Mouse (Mus musculus): ENCODE measurements around the gene Stn1. TPM values are rescaled to one million over a fixed set of nuclear protein-coding genes. Genes with fewer than 3 reads are reported as not detected.

The Stn1 gene
- polyA plus RNA-seq, 1 experiment from 2014 or later: 52.7 TPM

DNA sequence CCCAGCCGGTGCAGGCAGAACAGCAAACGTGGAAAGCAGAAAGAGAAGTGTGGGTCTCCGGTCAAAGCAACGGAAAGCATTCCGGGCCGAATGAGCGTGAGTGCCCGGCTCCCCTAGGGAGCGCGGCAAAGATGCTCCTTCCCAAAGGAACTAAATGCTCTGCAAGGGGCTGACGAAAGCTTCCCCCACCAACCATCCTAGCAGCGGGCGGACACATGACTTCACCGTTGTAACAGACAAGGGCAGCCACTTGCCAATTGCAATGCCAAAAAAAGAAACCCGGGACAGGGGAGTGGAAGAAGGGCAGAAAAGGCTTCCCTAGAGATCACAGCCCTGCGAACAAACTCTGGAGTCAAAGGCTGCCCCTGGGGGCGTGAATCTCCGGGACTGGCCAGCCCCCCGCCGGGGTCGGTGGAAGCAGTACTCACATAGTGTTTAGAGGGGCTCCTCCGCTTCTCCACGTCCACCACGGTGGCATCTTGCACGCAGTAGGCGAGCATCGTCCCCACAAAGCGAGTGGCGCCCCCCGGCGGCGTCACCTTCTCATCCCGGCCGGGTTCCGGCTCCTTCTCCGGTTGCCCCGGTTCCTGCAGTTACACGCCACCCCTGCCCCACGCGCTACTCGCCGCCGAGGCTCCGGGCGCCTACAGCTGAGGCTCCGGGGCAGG, 73.5 kb downstream of the Stn1 start:
- Histone ChIP-seq H3K27me3 (replicated peaks) (no peaks in the 10 kb centered on the region), H3K27ac (peak overlapping the region; percentile 93), H3K36me3 (no peaks in the 10 kb centered on the region), H3K9me3 (no peaks in the 10 kb centered on the region), H3K4me3 (replicated peaks) (peak overlapping the region; percentile 83), H3K4me2 (peak overlapping the region; percentile 90), H3K4me1 (peaks cover 26% of the 10 kb centered on the region), H3K9ac (peak overlapping the region; percentile 88)
- peak; percentile 67 for ATAC-seq (ENCODE audit: insufficient read depth, low FRiP score, low read depth)
- WGBS: 0% methylated on average over 46 of the region's 46 CpGs

DNA sequence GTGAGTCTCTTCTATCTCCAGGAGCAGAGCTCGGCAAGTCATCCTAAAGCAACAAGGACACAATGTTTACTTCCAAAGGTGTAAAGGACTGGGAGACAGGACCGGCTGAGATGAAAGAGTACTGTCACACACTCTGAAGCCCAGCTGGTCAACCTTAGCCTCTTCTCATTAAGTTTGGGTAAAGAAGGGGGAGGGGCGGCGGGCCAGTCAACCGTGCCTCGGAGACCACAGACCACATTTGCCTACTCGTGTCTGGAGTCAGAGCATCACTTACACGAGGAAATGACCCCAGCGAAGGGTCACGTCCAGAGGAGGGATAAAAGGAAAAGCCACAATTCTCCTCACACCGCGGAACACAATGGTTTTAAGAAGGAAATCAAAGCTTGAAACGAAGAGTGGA, 74.1 kb downstream of the Stn1 start:
- Histone ChIP-seq H3K36me3 (no peaks in the 10 kb centered on the region), H3K27me3 (replicated peaks) (no peaks in the 10 kb centered on the region), H3K4me2 (peak overlapping the region; percentile 90), H3K9me3 (no peaks in the 10 kb centered on the region), H3K4me1 (peaks cover 31% of the 10 kb centered on the region), H3K27ac (0 out of 2 replicates have a peak overlapping the region, but pooled peaks have one; percentile 93), H3K4me3 (replicated peaks) (peak overlapping the region; percentile 83), H3K9ac (peak overlapping the region; percentile 88)
- ATAC-seq (ENCODE audit: insufficient read depth, low FRiP score, low read depth): no peak
- WGBS: 2% methylated on average over 13 of the region's 13 CpGs

DNA sequence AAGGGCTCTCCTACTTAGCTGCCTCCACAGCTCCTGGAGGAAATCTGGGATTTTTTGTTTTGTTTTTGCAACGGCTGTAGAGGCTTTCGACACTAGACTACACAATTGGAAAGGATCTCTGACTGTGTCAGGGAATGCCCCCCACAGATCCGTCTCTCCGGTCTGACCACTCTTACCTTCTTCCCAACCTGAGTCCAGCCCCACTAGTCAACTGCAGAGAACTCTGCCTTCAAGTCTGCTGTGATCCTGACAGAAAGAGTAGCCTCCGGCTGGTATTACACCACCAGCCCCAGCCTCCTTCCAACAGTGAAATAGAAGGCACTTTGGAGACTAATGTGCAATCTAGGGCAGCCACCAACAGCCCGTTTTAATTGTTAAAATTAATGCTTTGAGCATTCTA, 74.6 kb downstream of the Stn1 start:
- Histone ChIP-seq H3K4me2 (peak overlapping the region; percentile 90), H3K36me3 (no peaks in the 10 kb centered on the region), H3K9ac (no peak overlapping the region), H3K9me3 (no peaks in the 10 kb centered on the region), H3K4me1 (peaks cover 36% of the 10 kb centered on the region), H3K27ac (no peak overlapping the region), H3K27me3 (replicated peaks) (no peaks in the 10 kb centered on the region), H3K4me3 (replicated peaks) (peak overlapping the region; percentile 83)
- no peak for ATAC-seq (ENCODE audit: insufficient read depth, low FRiP score, low read depth)
- WGBS: 23% methylated on average over 6 of the region's 6 CpGs

DNA sequence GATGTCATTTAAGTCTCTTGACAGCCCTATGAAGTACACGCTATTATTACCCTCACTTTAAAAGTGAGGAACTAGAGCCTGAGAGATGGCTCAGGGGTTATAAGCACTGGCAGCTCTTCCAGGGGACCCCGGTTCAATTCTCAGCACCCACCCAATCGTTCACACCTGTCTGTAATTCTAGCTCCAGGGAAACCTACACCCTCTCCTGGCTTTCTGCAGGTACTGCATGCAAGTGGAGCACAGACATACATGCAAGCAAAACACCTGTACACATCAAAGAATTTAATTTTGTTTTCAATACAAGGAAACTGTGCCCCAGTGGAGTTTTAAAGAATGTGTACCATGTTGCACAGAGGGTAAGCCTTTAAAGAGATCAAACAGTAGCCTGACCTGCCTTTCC, 75.5 kb downstream of the Stn1 start:
- Histone ChIP-seq H3K27me3 (replicated peaks) (no peaks in the 10 kb centered on the region), H3K4me3 (replicated peaks) (no peak overlapping the region), H3K4me2 (peak overlapping the region; percentile 90; the same call in 1 of the 2 replicates), H3K9ac (no peak overlapping the region), H3K27ac (no peak overlapping the region), H3K36me3 (no peaks in the 10 kb centered on the region), H3K9me3 (no peaks in the 10 kb centered on the region), H3K4me1 (peaks cover 44% of the 10 kb centered on the region)
- no peak for ATAC-seq (ENCODE audit: insufficient read depth, low FRiP score, low read depth)
- whole genome bisulfite sequencing: 89% methylated on average over 3 of the region's 3 CpGs

DNA sequence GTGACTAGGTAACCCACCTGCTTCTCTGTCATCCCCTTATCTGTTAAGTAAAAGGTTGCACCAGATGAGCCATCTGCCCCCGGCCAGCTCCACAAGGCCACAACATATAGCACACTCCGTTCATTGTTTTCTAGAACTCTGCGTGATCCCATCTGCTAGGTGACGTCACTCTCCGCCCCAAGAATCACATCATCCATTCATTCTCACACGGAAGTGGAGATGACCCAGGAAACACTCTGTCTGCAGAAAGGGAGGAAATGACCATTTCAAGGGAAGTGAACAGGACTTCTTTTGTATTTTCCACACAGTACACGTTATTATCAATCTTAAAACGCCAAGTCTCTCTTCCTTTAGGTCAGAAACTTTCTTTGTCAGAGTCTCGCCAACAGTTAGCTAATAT, 75.9 kb downstream of the Stn1 start:
- H3K4me3 ChIP-seq (replicated peaks): no peak overlapping the region
- H3K36me3 ChIP-seq: no peaks in the 10 kb centered on the region
- no peak overlapping the region for H3K4me2 ChIP-seq
- no peak overlapping the region for H3K9ac ChIP-seq
- no peak overlapping the region for H3K27ac ChIP-seq
- H3K9me3 ChIP-seq: no peaks in the 10 kb centered on the region
- ATAC-seq (ENCODE audit: insufficient read depth, low FRiP score, low read depth): no peak
- peaks cover 44% of the 10 kb centered on the region for H3K4me1 ChIP-seq
- H3K27me3 ChIP-seq (replicated peaks): no peaks in the 10 kb centered on the region
- WGBS: 66% methylated on average over 9 of the region's 9 CpGs

DNA sequence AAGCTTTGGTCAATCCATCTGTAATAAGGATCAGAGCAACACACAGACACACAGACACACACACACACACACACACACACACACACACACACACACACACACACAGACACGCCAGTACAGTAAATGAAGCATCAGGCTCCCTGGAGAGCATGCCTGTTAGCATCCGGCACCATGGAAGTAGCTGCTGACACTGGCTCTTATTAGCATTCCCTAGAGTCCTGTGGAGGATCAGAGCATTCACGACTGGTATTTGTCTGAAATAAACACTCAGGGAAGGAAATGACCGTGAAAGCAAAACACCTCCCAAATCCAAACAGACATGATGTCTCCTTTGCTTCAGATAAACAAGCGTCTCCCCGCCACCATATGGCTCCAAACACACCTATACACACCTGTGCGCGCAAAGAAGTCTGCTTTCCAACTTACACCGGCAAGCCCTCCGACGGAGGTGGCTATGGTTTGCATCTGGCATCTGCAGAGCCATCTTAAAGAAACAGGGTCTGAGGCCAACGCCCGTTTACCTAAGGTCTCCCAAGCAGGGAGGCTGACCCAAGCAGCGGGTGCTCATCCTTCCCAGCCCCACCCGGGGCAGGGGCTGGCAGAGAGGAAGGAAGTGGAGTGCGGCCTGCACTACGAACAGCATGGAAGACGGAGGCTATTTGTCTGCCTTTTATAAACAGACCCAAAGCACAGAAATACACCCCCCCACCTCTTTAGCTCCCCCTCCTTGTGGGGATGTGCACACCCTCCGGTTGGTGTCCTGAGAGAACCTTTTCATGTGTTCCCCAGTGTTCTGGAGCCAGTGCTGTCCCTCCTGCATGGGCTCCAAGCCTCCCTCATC, 77.0 kb downstream of the Stn1 start:
- 36% methylated on average over 19 of the region's 19 CpGs for WGBS
- Histone ChIP-seq H3K27me3 (replicated peaks) (no peaks in the 10 kb centered on the region), H3K4me3 (replicated peaks) (no peak overlapping the region), H3K9me3 (no peaks in the 10 kb centered on the region), H3K27ac (peak overlapping the region; percentile 35; the same call in 1 of the 2 replicates), H3K4me1 (peaks cover 50% of the 10 kb centered on the region), H3K36me3 (no peaks in the 10 kb centered on the region), H3K9ac (no peak overlapping the region), H3K4me2 (no peak overlapping the region)
- no peak for ATAC-seq (ENCODE audit: insufficient read depth, low FRiP score, low read depth)

DNA sequence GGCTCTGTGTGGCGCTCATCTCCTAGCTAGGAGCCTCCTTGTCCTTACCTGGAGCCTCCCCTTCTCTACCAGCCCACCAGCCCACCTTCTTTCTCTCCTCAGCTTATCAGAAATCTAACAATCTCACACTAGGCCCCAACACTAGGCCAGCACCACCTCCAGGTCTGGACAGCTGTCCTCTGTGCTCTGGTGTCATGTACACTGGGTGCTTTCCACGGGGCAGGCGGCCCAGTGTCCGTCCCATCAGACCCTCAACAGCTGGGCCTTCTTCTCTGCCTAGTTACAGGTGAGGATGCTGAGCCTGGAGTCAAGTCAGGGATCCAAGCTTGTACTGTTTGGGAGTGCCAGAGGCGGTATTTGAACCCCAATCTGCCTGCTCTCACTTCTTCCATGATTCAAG, 78.1 kb downstream of the Stn1 start:
- Histone ChIP-seq H3K9me3 (no peaks in the 10 kb centered on the region), H3K4me1 (peaks cover 59% of the 10 kb centered on the region), H3K36me3 (no peaks in the 10 kb centered on the region), H3K9ac (no peak overlapping the region), H3K4me2 (no peak overlapping the region), H3K4me3 (replicated peaks) (no peak overlapping the region), H3K27me3 (replicated peaks) (no peaks in the 10 kb centered on the region), H3K27ac (no peak overlapping the region)
- 87% methylated on average over 5 of the region's 5 CpGs for WGBS
- ATAC-seq (ENCODE audit: insufficient read depth, low FRiP score, low read depth): no peak

DNA sequence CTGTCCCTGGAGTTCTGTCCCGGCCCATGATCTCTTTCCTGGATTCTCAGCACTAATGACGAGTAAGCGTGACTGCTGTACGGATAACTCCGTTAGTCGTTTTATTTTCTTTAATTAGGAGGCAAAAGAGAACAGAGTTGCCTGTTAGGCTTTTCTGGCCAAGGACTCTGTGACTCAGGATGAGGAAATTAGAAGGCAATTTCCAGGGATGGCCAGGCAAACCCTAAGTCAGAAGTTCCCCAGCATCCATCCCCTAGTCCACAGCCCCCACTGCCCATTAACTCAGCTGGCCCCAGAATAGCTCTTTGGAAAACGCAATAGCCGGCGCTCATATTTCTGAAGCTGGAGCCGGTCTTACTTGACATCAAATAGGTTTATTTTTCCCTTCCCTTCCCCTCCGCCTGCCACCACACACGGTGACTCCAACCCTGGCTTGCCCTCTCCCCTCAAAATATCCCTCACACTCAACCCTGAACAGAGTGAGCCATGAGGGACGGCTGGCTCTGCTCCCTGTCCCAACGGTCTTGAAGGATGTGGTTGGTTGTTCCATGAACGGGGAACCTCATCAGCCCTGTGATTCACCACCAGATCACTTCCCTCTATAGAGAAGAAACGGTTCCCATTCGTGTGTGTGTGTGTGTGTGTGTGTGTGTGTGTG, 78.7 kb downstream of the Stn1 start:
- 65% methylated on average over 17 of the region's 17 CpGs for WGBS
- ATAC-seq (ENCODE audit: insufficient read depth, low FRiP score, low read depth): no peak

DNA sequence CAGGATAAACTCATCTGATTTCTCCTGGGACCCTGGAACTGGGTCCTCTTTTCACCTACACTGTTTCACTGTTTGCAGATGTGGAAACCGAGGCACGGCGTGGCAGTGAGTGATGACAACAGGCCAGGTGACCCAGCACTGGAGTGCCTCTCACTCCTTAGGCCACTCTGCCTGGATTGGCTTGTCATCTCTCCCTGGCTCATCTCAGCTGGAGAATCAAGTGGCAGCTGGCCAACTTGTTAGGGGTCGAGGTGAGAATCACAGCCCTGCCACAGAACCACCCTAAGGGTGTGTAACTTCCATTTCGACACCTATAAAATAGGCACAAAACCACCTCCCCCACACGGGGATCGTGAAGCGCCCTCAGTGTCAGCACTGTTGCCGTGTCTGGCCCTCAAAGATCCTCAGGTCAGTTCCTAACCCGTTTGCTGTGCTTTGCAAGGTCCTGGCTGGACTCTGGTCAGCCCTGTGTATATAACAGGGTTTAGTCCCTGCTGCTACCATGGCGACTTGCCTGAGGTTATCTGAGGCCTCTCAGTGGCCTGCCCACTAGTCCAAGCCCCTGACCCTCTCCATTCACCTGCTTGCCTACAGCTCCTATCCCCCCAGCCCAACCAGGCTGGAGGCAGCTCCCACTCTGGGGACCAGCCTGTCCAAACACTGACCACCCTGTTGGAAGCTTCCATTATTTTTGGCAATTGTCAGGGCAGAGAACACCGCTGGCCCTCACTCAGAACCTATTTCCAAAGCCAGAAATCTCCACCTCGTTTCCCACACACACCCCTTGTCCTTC, 79.4 kb downstream of the Stn1 start:
- H3K4me3 ChIP-seq (replicated peaks): no peak overlapping the region
- H3K4me1 ChIP-seq: peaks cover 66% of the 10 kb centered on the region
- 54% methylated on average over 13 of the region's 13 CpGs for WGBS
- H3K27me3 ChIP-seq (replicated peaks): no peaks in the 10 kb centered on the region
- H3K36me3 ChIP-seq: no peaks in the 10 kb centered on the region
- no peak overlapping the region for H3K27ac ChIP-seq
- H3K9ac ChIP-seq: no peak overlapping the region
- H3K4me2 ChIP-seq: no peak overlapping the region
- H3K9me3 ChIP-seq: no peaks in the 10 kb centered on the region
- no peak; the same call in 1 of the 2 replicates for ATAC-seq (ENCODE audit: insufficient read depth, low FRiP score, low read depth)

More for the DNA sequence above, 78.7 kb downstream of the Stn1 start:
- Histone ChIP-seq H3K4me2 (no peak overlapping the region), H3K4me1 (peaks cover 65% of the 10 kb centered on the region), H3K9me3 (no peaks in the 10 kb centered on the region), H3K27me3 (replicated peaks) (no peaks in the 10 kb centered on the region), H3K27ac (no peak overlapping the region), H3K36me3 (no peaks in the 10 kb centered on the region), H3K4me3 (replicated peaks) (no peak overlapping the region), H3K9ac (no peak overlapping the region)

DNA sequence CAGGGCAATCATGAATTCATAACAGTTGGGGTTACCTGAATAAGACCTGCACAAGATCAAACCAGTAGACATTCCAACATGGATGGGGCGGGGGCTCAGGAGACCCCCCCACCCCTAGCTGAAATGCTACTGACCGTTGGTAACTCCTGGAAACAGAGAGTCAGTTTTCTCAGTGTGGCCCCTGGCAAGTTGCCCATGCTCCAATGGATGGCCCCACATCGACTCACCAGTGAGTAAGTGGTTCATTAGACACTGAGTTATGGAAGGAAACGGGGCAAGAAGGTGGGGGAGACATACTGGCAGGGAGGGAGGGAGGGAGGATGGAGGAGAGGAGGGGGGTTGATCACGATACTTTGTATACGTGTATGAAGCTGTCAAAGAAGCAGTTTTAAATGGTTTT, 81.3 kb downstream of the Stn1 start:
- H3K9ac ChIP-seq: no peak overlapping the region
- no peaks in the 10 kb centered on the region for H3K36me3 ChIP-seq
- no peak overlapping the region for H3K27ac ChIP-seq
- H3K4me1 ChIP-seq: peaks cover 64% of the 10 kb centered on the region
- H3K9me3 ChIP-seq: no peaks in the 10 kb centered on the region
- no peak overlapping the region for H3K4me3 ChIP-seq (replicated peaks)
- H3K27me3 ChIP-seq (replicated peaks): no peaks in the 10 kb centered on the region
- ATAC-seq (ENCODE audit: insufficient read depth, low FRiP score, low read depth): no peak
- no peak overlapping the region for H3K4me2 ChIP-seq
- 62% methylated on average over 6 of the region's 6 CpGs for WGBS

DNA sequence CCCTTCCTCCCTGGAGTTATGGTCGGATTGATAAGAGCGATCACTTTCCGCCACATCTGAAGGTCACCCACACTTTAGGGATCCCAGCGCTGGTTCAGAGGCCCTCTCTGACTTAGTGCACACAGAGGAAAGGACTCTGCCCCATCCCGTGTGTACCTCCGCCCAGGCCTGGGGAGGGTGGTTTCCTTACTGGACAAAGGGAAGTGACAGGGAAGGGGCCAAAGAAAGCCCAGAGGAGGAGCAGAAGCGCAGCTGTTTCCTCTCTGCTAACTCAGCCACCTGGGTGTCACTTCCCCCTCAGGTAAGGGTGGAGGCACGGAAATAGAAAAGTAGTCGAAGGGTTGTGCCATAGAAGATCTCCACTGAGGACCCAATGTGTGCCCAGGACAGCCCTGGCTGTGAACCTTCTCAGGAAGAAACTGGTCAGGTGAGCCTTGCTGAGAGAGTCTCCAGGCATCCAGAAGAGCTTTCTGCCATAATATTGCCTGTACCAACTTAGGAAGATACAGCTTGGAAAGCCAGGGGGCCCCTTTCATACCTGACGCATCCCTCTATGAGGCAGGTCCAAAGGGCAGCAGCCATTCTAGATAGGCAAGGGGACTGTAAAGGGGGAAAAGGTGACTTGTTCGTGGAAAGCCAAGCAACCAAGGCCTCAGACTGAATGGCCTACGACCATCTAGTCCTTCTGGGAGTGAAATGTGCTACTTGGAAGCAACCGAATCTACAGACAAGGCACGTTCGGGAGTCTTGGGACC, 82.1 kb downstream of the Stn1 start:
- Histone ChIP-seq H3K9ac (no peak overlapping the region), H3K27me3 (replicated peaks) (no peaks in the 10 kb centered on the region), H3K9me3 (no peaks in the 10 kb centered on the region), H3K4me3 (replicated peaks) (no peak overlapping the region), H3K4me2 (no peak overlapping the region), H3K36me3 (no peaks in the 10 kb centered on the region), H3K4me1 (peaks cover 64% of the 10 kb centered on the region), H3K27ac (peak overlapping the region; percentile 55)
- ATAC-seq (ENCODE audit: insufficient read depth, low FRiP score, low read depth): no peak; the same call in 1 of the 2 replicates
- WGBS: 74% methylated on average over 15 of the region's 15 CpGs
